Mouse (Mus musculus) T-cell, adult 2 months (primary cell): ENCODE measurements around the gene Tfap4.
A peak's percentile ranks its signal among the peaks of the same experiment; 100 is the strongest.

Experiments
- DNase-seq: peaks from one replicate; pipeline ENCODE4 v3.0.0; 2022; ENCODE audit warnings: low spot score

Gene Tfap4

GRCm38 (mm10) chr16:4559715-4560144 lies at the start of gene Tfap4:
Gene Tfap4 (minus strand): TSS chr16:4559854.
- peak; percentile 86 for DNase-seq

- DNase-seq = no peak
Observed at GRCm38 (mm10) chr16:4608532-4609059, 48.9 kb upstream of the Tfap4 start.

- peak; percentile 82 for DNase-seq
Observed at GRCm38 (mm10) chr16:4607818-4608531, 48.3 kb upstream of the Tfap4 start.

- DNase-seq = no peak
Observed at GRCm38 (mm10) chr16:4606431-4607084, 46.9 kb upstream of the Tfap4 start.

- no peak for DNase-seq
Observed at GRCm38 (mm10) chr16:4605514-4606131, 46.0 kb upstream of the Tfap4 start.

GRCm38 (mm10) chr16:4604293-4604837 lies 44.7 kb upstream of the Tfap4 start:
- no peak for DNase-seq

GRCm38 (mm10) chr16:4603453-4603837 lies 43.8 kb upstream of the Tfap4 start:
- no peak for DNase-seq

- DNase-seq = no peak
Observed at GRCm38 (mm10) chr16:4602766-4603452, 43.3 kb upstream of the Tfap4 start.

DNA sequence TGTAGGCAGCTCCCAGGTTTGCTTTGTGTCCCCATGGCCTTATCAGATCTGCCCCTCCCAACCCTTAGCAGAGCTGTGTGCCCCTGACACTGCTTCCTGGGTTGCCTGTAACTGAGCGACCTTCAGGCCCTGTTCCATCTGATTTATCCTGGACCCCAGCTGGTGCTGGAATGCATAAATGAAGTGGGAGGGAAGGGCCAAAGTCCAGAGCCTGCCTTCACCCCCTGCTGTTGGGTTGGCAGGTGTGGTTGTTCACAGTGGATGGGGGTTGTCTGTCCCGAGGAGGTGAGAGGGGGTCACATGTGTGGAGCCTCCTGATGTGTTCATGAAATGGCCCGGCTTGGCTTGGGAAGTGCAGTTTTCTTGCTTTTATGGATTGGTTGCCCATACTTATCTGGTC lies 42.5 kb upstream of the Tfap4 start:
- DNase-seq = no peak

DNA sequence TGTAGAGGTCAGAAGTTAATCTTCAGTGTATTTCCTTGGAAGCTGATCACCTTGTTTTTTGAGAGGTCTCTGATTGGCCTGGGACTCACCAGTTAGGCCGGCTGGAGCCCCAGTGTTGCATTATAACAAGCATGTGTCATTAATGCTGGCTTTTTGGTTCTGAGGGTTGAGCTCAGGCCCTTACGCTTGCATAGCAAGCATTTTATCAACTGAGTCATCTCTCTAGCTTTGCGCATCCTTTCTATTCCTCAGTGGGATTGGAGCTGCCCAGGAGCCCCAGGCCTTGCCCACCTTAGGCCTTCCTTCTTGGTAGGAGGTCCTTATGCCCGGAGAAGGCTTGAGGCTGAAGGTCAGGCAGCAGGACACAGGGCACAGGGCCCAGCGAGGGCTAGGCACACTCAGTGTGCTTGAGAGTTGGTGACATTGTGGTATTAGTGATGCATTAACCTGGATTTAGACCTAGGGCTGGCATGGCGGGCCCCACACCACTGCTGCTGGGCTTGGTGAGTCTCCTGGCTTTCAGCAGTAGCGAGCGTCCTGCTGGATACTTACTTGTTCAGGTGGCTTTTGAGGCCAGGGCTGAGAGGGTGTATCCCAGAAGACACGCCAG lies 41.2 kb upstream of the Tfap4 start:
- DNase-seq = no peak

GRCm38 (mm10) chr16:4599616-4600015 lies 40.0 kb upstream of the Tfap4 start:
- no peak for DNase-seq

DNA sequence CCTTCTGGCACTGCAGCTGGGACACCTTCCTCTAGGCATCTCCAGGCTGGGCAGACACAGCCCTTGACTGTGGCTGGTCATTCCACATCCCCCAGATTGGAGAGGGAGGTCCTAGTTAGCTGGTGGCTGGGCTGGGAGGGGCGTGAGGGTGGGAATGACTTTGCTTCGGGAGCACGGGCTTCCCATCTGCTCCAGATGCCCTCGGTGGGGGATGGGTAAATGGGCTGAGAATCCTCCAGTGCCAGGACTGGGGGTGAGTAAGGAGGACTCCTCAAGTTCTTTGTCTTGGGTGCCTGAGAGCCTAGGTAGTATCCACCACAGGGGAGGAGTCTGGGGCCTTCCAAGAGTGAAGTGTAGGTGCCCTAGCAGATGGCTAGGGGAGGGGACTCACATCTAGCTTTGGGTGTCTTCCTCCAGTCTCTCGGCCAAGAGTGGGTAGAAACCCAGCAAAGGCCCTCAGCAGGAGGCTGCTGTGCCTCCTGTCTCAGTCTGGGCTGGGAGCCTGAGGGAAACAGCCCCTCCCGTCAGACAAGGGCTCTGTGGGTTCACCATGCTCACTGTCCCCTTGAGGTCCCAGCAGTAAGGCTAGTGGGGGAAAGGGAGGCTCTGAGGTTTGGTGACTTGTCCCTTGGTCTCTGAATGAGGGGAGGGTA lies 39.4 kb upstream of the Tfap4 start:
- no peak for DNase-seq

DNA sequence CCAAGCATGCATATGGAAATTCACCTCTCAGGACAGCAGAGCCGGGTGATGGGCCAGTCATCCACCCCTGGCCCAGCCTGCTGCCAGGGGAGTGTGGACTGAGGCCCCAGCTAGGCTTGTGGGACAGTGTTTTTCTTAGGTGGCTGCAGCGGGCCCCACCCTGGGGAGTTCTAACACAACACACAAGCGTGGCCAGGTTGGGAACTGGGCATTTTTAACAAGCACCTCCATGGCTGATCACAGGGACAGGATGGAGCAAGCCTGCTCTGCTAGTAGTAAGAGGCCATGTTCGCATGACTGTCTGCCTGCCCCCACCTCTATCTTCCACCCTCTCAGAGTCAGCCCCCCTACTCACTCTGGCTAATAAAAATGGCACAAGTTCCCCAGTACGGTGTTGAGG lies 38.4 kb upstream of the Tfap4 start:
- no peak for DNase-seq

DNA sequence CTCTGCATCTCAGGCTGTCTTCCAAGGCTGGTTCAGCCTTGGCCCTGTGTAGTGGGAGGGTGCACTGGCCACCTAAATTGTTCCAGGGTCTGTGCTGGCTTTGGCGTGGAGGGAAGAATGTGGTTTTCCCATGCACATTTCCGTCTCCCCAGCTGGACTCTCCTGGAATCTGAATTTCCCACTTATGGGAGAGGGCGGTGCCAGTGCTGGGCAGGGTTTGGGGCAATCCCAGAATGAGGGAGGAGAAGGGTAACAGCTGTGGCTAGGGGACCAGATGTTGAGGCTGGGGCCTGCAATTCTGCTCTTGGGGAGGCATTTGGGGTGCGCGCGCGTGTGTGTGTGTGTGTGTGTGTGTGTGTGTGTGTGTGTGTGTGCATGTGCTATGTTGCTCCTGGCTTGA lies 37.6 kb upstream of the Tfap4 start:
- DNase-seq = no peak

GRCm38 (mm10) chr16:4596836-4597235 lies 37.2 kb upstream of the Tfap4 start:
- no peak for DNase-seq

- DNase-seq = no peak
Observed at GRCm38 (mm10) chr16:4596141-4596728, 36.6 kb upstream of the Tfap4 start.

DNA sequence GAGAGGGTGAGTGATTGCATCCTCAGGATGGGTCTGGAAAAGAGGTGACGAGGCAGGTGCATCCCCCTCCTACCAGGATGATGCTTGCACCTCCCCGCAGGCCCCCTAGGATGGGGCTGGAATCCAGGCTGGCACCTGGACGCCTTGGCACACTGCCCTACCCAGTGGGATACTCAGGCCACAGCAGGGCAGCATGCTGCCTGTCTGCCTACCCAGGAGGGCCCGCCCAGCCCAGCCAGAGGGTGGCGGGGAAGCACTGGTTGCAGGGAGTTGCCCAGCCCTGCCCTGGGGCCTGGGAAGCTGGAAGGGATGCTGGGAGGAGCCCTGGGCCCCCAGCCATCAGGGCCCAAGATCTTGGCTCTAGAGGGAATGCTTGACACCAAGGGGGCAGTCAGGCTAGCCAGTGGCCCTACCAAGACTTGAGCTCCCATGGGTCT lies 35.9 kb upstream of the Tfap4 start:
- DNase-seq = no peak

DNA sequence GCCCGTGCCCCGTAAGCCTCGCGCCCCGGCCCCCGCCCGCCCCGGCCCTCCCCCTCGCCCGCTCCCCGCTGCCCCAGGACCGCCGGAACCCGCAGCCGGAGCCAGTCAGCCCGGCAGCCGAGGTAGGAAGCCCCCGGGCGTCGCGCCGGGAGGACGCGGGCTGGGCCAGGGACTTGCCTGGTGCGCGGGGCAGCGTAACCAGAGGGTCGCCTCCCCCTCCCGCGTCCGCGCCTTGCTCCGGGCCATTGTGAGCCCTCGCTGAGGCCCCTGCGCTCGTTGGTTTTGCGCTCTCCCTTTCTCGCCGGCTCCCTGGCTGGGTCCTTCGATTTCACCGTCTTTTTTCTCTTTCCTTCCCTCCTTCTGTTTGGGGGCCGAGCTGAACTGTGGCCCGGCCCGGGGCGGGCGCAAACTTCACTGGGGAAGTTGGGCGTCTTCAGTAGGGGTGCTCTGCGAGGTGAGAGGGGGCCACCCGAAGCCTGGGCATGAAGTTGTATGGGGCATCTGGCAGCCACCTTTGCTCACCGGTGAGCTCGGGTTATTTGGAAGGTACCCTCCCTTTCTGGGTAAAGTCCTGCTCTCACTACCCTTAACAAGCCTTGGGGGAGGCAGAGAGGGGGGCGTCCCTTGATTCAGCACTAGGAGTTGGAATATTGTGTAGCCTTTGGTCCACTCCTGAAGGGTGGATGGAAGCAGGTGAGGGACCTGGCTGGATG lies 35.3 kb upstream of the Tfap4 start:
- peak; percentile 16 for DNase-seq

- DNase-seq = no peak
Observed at GRCm38 (mm10) chr16:4593971-4594813, 34.5 kb upstream of the Tfap4 start, which contains the start of gene Glis2. Gene Glis2 (plus strand): TSS chr16:4594713.
